Mouse (Mus musculus) forebrain, embryonic 10.5 days (tissue): ENCODE measurements around the gene Pex14. TPM values are rescaled to one million over a fixed set of nuclear protein-coding genes. Genes with fewer than 3 reads are reported as not detected.
A peak's percentile ranks its signal among the peaks of the same experiment; 100 is the strongest.
"Not testable (repeated sequence)": the region's sequence is repeated elsewhere in the genome, so short reads cannot be mapped to it uniquely, and the experiment has no call there.

Experiments used
- DNase-seq: peaks from one replicate; pipeline ENCODE4 v3.0.0-alpha.2; 2017; ENCODE audit warnings: low spot score; ENCODE audit errors: extremely low spot score
- H3K27ac ChIP-seq: fragments of 300-500 bp; sonication (generic); 2 replicates; pipeline ENCODE4 v1.5.1; 2016; ENCODE audit warnings: mild to moderate bottlenecking
- H3K27me3 ChIP-seq: fragments of 300-500 bp; sonication (generic); 2 replicates; pipeline ENCODE4 v1.6.1; 2016; ENCODE audit warnings: mild to moderate bottlenecking; ENCODE audit not compliant: poor library complexity, severe bottlenecking
- H3K36me3 ChIP-seq: fragments of 300-500 bp; sonication (generic); replicated peaks from 2 replicates; pipeline ENCODE4 v1.6.1; 2016; ENCODE audit warnings: mild to moderate bottlenecking, moderate library complexity
- H3K4me1 ChIP-seq: fragments of 300-500 bp; sonication (generic); 2 replicates; pipeline ENCODE4 v1.6.1; 2016
- H3K4me3 ChIP-seq: fragments of 300-500 bp; sonication (generic); 2 replicates; pipeline ENCODE4 v1.5.1; 2016; ENCODE audit warnings: mild to moderate bottlenecking, moderate library complexity
- H3K9me3 ChIP-seq: fragments of 300-500 bp; sonication (generic); 2 replicates; pipeline ENCODE4 v1.6.1; 2016; ENCODE audit warnings: mild to moderate bottlenecking, moderate library complexity
- WGBS: fragments of 180-500 bp; shearing (Covaris S2); methylation state at CpG from one replicate; pipeline ENCODE4 v1.1.7; 2016; 5-methylcytosine and 5-hydroxymethylcytosine counted together
- polyA plus RNA-seq: library from polyadenylated mRNA; unstranded; fragments of >200 nt; fragmentation: Nextera tagmentation; extraction: Ambion mirVana; gene quantifications from 2 replicates; pipeline ENCODE4 v1.2.1, GENCODE M21; 2016

Pex14 gene
- polyA plus RNA-seq, 1 experiment from 2014 or later, result 54.4 TPM

DNA sequence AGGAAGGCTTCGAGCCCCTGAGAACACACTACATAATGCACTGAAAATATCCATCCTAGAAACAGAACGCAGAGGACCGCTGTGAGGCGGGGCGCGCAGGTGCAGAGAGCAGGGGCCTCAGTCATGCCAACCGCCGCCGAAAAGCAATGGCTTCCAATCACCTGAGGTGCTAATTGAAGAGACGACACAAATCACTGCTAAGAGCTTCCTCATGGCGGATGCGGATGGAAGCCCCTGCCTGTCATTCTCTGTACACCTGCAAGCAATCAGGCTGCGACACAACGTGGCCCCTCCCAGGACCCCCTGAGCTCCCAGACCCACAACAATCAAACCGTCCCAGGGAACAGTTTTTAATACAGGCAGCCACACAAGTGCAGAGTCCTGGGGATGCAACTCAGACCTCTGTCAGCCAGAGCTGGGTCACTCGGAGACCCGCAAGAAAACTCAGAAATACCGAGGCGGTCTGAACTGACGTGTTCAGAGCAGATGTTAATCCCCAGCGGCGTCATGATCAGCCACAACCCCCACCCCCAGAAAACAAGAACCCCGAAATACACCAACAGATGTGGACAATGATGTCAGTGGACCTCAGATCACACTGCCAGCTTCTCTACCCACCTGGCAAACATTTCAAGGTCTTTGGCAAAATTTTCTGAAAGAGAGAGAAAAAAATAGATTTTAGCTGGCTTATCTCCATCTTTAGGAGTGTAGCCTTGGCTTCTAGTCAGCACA, 31.5 kb upstream of the Pex14 start:
- Histone ChIP-seq H3K9me3 (no peaks in the 10 kb centered on the region), H3K36me3 (peaks cover 85% of the 10 kb centered on the region), H3K27me3 (no peaks in the 10 kb centered on the region), H3K4me3 (no peak overlapping the region), H3K27ac (no peak overlapping the region), H3K4me1 (0 out of 2 replicates have a peak, but pooled peaks cover 5% of the 10 kb centered on the region)
- 92% methylated on average over 23 of the region's 23 CpGs for WGBS
- no peak for DNase-seq

GRCm38 (mm10) chr4:149128467-149128866, 28.8 kb upstream of the Pex14 start:
- Histone ChIP-seq H3K36me3 (peaks cover 76% of the 10 kb centered on the region), H3K9me3 (no peaks in the 10 kb centered on the region), H3K27ac (no peak overlapping the region), H3K4me1 (peaks cover 13% of the 10 kb centered on the region), H3K27me3 (no peaks in the 10 kb centered on the region), H3K4me3 (no peak overlapping the region)
- DNase-seq, result no peak
- 88% methylated on average over 18 of the region's 18 CpGs for WGBS

- Histone ChIP-seq H3K27me3 (no peaks in the 10 kb centered on the region), H3K36me3 (peaks cover 60% of the 10 kb centered on the region), H3K9me3 (no peaks in the 10 kb centered on the region), H3K4me3 (no peak within 1 kb of the TSS), H3K4me1 (peaks cover 8% of the 10 kb centered on the region), H3K27ac (no peak within 1 kb of the TSS)
- no peak for DNase-seq
- 88% methylated on average over 11 of the region's 11 CpGs for WGBS
Observed at GRCm38 (mm10) chr4:149126663-149127062, 27.0 kb upstream of the Pex14 start, which contains the start of gene Cort. Cort (minus strand) TSS chr4:149126763.

DNA sequence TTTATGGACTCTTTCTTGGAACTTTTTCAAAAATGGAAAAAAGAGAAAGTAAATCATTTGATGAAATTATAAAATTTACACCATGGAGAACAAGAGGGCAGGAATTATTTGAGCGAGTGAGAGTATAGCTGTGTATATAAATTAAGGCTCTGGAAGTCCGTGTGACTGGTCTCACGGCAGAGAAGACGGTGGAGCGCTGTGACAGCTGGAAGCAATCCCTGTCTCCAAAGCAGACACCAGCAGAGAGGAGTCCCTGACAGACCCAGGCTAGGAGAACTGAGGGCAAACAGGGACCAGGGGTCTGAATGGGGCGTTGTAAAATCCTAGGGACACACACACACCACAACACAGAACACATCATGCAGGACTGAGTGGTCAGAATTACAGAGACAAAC, 26.4 kb upstream of the Pex14 start:
- 84% methylated on average over 6 of the region's 6 CpGs for WGBS
- no peaks in the 10 kb centered on the region for H3K9me3 ChIP-seq
- no peak overlapping the region for H3K4me3 ChIP-seq
- H3K27me3 ChIP-seq, result no peaks in the 10 kb centered on the region
- H3K27ac ChIP-seq, result no peak overlapping the region
- no peak for DNase-seq
- H3K36me3 ChIP-seq, result peaks cover 54% of the 10 kb centered on the region
- H3K4me1 ChIP-seq, result peaks cover 8% of the 10 kb centered on the region

DNA sequence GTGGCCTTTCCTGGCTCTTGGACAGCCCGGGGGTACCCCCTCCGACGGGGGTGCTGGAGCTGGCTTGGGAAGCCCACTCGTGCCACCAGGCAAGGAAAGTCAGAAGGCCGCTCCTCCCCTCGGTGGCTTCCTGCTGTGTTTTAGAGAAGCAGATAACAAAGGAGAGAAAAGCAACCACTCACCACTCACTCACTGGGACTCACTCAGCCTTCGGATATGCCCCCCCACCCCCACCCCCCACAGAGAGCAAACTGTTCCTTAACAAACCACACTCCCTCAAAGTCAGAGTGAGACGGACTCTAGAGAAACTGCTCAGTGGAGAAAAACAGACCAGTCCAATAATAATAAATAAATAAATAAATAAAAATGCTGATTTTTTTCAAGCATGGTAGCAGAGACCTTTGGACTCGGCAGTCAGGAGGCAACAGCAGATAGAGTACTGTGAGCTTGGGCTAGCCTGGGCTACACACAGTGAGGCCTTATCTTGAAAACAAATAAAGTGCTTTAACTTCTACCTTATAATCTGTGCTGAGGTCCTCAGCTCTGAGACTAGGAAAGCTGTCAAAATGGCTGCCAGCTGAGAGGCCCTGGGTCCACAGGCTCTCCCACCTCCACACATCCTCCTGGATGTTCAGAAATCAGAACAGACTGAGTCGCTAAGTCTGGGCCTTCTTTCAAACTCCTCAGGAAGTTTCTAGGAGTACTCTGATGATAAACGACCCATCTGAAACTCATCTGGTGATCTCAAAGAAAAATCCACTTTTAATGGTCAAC, 25.9 kb upstream of the Pex14 start:
- H3K27ac ChIP-seq, result peak overlapping the region; percentile 53; the same call in 1 of the 2 replicates
- H3K4me3 ChIP-seq, result no peak overlapping the region
- no peaks in the 10 kb centered on the region for H3K27me3 ChIP-seq
- H3K36me3 ChIP-seq, result peaks cover 49% of the 10 kb centered on the region
- H3K9me3 ChIP-seq, result no peaks in the 10 kb centered on the region
- DNase-seq, result no peak
- WGBS, result 58% methylated on average over 11 of the region's 11 CpGs
- peaks cover 8% of the 10 kb centered on the region for H3K4me1 ChIP-seq

DNA sequence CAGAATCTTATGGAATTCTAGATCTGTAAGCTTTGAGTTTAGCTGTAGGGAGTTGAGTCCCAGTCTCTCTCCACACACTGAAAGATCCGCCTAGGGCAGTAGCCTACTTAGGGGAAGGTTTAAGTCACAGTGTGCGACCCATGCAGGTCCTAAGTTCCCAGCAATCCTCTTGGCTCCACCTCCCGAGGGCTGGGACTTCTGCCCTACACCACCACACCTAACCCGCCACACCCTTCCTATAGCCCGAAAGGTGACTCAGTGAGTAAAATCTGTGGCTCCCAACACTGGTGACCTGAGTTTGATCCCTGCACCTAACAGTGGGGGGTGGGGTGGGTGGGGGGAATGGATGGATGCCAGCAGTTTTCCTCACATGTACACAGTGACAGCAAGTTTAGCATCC, 23.8 kb upstream of the Pex14 start:
- H3K4me3 ChIP-seq, result no peak overlapping the region
- H3K9me3 ChIP-seq, result no peaks in the 10 kb centered on the region
- H3K36me3 ChIP-seq, result peaks cover 31% of the 10 kb centered on the region
- peaks cover 8% of the 10 kb centered on the region for H3K4me1 ChIP-seq
- 59% methylated on average over 5 of the region's 5 CpGs for WGBS
- no peaks in the 10 kb centered on the region for H3K27me3 ChIP-seq
- H3K27ac ChIP-seq, result no peak overlapping the region
- DNase-seq, result no peak

- H3K4me3 ChIP-seq, H3K36me3 ChIP-seq, H3K27me3 ChIP-seq, H3K9me3 ChIP-seq, DNase-seq, H3K27ac ChIP-seq, H3K4me1 ChIP-seq: not testable (repeated sequence)
- 90% methylated on average over 12 of the region's 12 CpGs for WGBS
Observed at GRCm38 (mm10) chr4:149119978-149120562, 20.4 kb upstream of the Pex14 start.

DNA sequence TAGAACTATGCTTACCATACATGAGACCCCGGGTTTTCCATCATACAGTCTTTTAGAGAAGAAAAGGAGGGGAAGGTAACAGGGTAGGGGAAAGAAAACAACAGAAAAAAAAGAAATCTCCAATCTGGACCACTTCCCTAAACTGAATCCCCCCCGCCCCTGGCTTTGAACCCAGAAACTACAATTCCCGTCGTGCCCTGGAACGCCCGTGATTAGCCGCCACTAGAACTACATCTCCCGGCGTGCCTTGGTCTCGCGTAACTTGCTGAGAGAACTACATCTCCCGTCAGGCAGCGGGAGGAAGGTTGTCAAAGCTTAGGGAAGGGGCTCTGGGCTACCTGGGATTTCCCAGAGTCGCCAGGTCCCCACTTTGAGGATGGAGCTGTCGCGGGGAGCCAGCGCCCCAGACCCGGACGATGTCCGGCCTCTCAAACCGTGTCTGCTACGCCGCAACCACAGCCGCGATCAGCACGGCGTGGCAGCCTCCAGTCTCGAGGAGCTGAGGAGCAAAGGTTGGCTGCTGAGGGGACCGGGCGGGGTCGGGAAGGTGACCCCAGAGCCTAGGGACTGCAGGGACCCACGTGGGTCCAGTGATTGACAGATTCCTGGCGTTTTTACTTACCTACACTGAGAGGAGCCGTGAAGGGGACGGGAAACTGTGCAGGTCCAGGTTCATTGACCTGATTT, 4.3 kb upstream of the Pex14 start, which contains the start of gene Dffa:
TSS of gene Dffa (plus strand) at position 272 of the 687 bp plus-strand sequence.
- H3K4me3 ChIP-seq, result peak within 1 kb of the TSS; percentile 85
- peaks cover 17% of the 10 kb centered on the region for H3K36me3 ChIP-seq
- H3K9me3 ChIP-seq, result no peaks in the 10 kb centered on the region
- peak within 1 kb of the TSS; percentile 81 for H3K27ac ChIP-seq
- no peaks in the 10 kb centered on the region for H3K27me3 ChIP-seq
- peak; percentile 86 for DNase-seq
- under 1% methylated on average over 35 of the region's 35 CpGs for WGBS
- peaks cover 12% of the 10 kb centered on the region for H3K4me1 ChIP-seq

DNA sequence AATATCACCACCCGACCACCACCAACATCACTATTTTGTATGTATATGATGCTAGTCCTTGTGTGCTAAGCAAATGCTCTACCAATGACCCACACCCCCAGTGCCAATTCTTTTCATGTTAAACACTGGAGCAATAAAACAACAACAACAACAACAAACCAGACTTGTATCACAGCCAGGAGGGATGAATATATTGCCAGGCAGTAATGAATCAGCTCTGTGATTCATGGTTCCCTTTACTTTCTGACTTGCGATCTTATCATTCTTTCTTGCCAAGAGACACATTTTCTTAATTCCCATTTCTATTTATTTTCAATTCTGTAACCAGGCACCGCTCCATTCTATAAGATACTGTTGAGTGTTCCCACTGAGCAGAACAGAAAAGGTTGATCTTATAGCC, 1.8 kb upstream of the Pex14 start:
- 90% methylated on average over 3 of the region's 3 CpGs for WGBS
- no peak overlapping the region for H3K4me3 ChIP-seq

DNA sequence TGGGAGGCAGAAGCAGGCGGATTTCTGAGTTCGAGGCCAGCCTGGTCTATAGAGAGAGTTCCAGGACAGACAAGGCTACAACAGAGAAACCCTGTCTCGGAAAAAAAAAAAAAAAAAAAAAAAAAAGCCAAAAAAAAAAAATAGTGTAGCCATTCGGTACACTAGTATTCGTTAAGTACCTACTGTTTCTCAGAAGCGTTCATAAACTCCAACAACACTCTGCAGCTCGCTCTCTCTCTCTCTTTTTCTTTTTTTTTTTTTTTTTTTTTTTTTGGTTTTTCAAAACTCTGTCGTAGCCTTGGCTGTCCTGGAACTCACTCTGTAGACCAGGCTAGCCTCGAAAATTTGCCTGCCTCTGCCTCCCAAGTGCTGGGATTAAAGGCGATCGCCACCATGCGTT, 773 bp upstream of the Pex14 start:
- not testable (repeated sequence) for H3K36me3 ChIP-seq, H3K27ac ChIP-seq, H3K27me3 ChIP-seq, H3K4me3 ChIP-seq, DNase-seq, H3K9me3 ChIP-seq
- WGBS, result 89% methylated on average over 12 of the region's 12 CpGs
- H3K4me1 ChIP-seq, result peaks cover 28% of the 10 kb centered on the region

More for the DNA sequence above, 1.8 kb upstream of the Pex14 start:
- Histone ChIP-seq H3K4me1 (peaks cover 28% of the 10 kb centered on the region), H3K36me3 (peaks cover 5% of the 10 kb centered on the region), H3K9me3 (no peaks in the 10 kb centered on the region), H3K27ac (no peak overlapping the region), H3K27me3 (no peaks in the 10 kb centered on the region)
- no peak for DNase-seq

GRCm38 (mm10) chr4:149098571-149098970, 1.1 kb downstream of the Pex14 start:
- H3K4me3 ChIP-seq, result peak overlapping the region; percentile 82

GRCm38 (mm10) chr4:149097956-149098355, 1.7 kb downstream of the Pex14 start:
- Histone ChIP-seq H3K36me3 (peaks cover 15% of the 10 kb centered on the region), H3K27ac (no peak overlapping the region), H3K4me1 (peaks cover 18% of the 10 kb centered on the region), H3K27me3 (no peaks in the 10 kb centered on the region), H3K4me3 (peak overlapping the region; percentile 82), H3K9me3 (no peaks in the 10 kb centered on the region)
- WGBS, result 86% methylated on average over 3 of the region's 3 CpGs
- no peak for DNase-seq

More at GRCm38 (mm10) chr4:149098571-149098970, 1.1 kb downstream of the Pex14 start:
- Histone ChIP-seq H3K4me1 (peaks cover 18% of the 10 kb centered on the region), H3K9me3 (no peaks in the 10 kb centered on the region), H3K36me3 (peaks cover 9% of the 10 kb centered on the region), H3K27ac (peak overlapping the region; percentile 95), H3K27me3 (no peaks in the 10 kb centered on the region)
- DNase-seq, result no peak
- 23% methylated on average over 11 of the region's 11 CpGs for WGBS
